11 mouse cellular contexts compared by ENCODE assay signal in genomic region chr6:72139508-72140193, GRCm38 (mm10). TPM values are rescaled to one million over a fixed set of nuclear protein-coding genes. Genes with fewer than 3 reads are reported as not detected.
DNase-seq lines count a peak whose midpoint lies in the region; ATAC-seq and TF ChIP-seq lines count a peak whose summit lies in the region.
"Had no signal": no experiment of that assay in that cellular context is flagged by ENCODE, and none has a peak within 500 bp of the region (broad histone marks: within the 10 kb centered on the region; RNA-seq: fewer than 3 reads in every experiment).

No protein-coding gene starts in this region.

- ATAC-seq in limb, embryonic 13.5 days (ENCODE audit: low FRiP score, low read depth), result peak; percentile 51; the same call in 1 of the 2 replicates
- peak; percentile 25; the same call in 1 of the 2 replicates for ATAC-seq in liver, postnatal 0 days
- ATAC-seq: intestine, embryonic 16.5 days had no signal

- H3K27ac ChIP-seq in limb, embryonic 13.5 days, result no peak overlapping the region
- no peak overlapping the region for H3K27ac ChIP-seq in limb, embryonic 10.5 days
- H3K27ac ChIP-seq in bone marrow, adult 2 months (ENCODE audit: control insufficient read depth, insufficient read depth, low read depth, low read length, poor library complexity), result peak overlapping the region; percentile 92
- peak overlapping the region; percentile 83 for H3K27ac ChIP-seq in liver, postnatal 0 days (ENCODE audit: low read depth)
- H3K27ac ChIP-seq: heart, embryonic 10.5 days had no signal

- no peak for DNase-seq in limb, embryonic 10.5 days (ENCODE audit: low spot score)
- peak; percentile 64 for DNase-seq in B cell, adult 2 months
- no peak for DNase-seq in liver, postnatal 0 days
- DNase-seq in thymus, postnatal 36 days, result no peak
- DNase-seq in adrenal gland, adult 2 months, result no peak
- DNase-seq: cerebellum, adult 11-12 months had no signal

- no peaks in the 10 kb centered on the region for H3K27me3 ChIP-seq in limb, embryonic 13.5 days
- no peaks in the 10 kb centered on the region for H3K27me3 ChIP-seq in limb, embryonic 10.5 days (ENCODE audit: low read depth, poor library complexity, severe bottlenecking)
- H3K27me3 ChIP-seq in liver, postnatal 0 days (ENCODE audit: insufficient read depth, low read length), result no peaks in the 10 kb centered on the region

- H3K4me3 ChIP-seq in limb, embryonic 13.5 days, result no peak overlapping the region
- no peak overlapping the region for H3K4me3 ChIP-seq in limb, embryonic 10.5 days
- H3K4me3 ChIP-seq in bone marrow, adult 2 months (replicated peaks; ENCODE audit: control insufficient read depth, low read depth, low read length), result no peak overlapping the region
- H3K4me3 ChIP-seq in liver, postnatal 0 days (ENCODE audit: low read depth, low read length), result no peak overlapping the region
- H3K4me3 ChIP-seq: erythroblast, embryonic 14.5 days; heart, embryonic 10.5 days had no signal

- no peak overlapping the region for H3K9ac ChIP-seq in limb, embryonic 13.5 days
- H3K9ac ChIP-seq in liver, postnatal 0 days (replicated peaks), result peak overlapping the region; percentile 11

- H3K9me3 ChIP-seq in limb, embryonic 13.5 days, result no peaks in the 10 kb centered on the region
- H3K9me3 ChIP-seq in limb, embryonic 10.5 days (replicated peaks), result no peaks in the 10 kb centered on the region
- no peaks in the 10 kb centered on the region for H3K9me3 ChIP-seq in liver, postnatal 0 days (ENCODE audit: low read length)
- H3K9me3 ChIP-seq: heart, embryonic 10.5 days had no signal

- no peak overlapping the region for H3K4me2 ChIP-seq in limb, embryonic 13.5 days (replicated peaks)
- H3K4me2 ChIP-seq in liver, postnatal 0 days (ENCODE audit: low read depth, low read length), result peak overlapping the region; percentile 38

- H3K36me3 ChIP-seq in limb, embryonic 13.5 days, result peaks cover 13% of the 10 kb centered on the region
- H3K36me3 ChIP-seq in limb, embryonic 10.5 days, result peaks cover 21% of the 10 kb centered on the region
- H3K36me3 ChIP-seq in liver, postnatal 0 days (replicated peaks; ENCODE audit: insufficient read depth, low read length), result peaks cover 79% of the 10 kb centered on the region

- WGBS in limb, embryonic 13.5 days, result 82% methylated on average over 9 of the region's 9 CpGs
- WGBS in limb, embryonic 10.5 days, result 94% methylated on average over 9 of the region's 9 CpGs
- 37% methylated on average over 9 of the region's 9 CpGs for WGBS in bone marrow, adult 2 months
- 69% methylated on average over 9 of the region's 9 CpGs for WGBS in liver, postnatal 0 days (ENCODE audit: insufficient replicate concordance)

- TF ChIP-seq CTCF in bone marrow, adult 2 months (IDR thresholded peaks at IDR 0.05; ENCODE audit: control insufficient read depth, insufficient read depth, low read length), result no peak
- TF ChIP-seq CTCF in liver, postnatal 0 days (IDR thresholded peaks at IDR 0.05; ENCODE audit: low read depth), result no peak

- peaks cover 39% of the 10 kb centered on the region for H3K4me1 ChIP-seq in limb, embryonic 13.5 days
- H3K4me1 ChIP-seq in limb, embryonic 10.5 days, result peaks cover 21% of the 10 kb centered on the region
- H3K4me1 ChIP-seq in bone marrow, adult 2 months (ENCODE audit: control insufficient read depth, insufficient read depth, low read length), result peaks cover 1% of the 10 kb centered on the region; the same call in 1 of the 2 replicates
- H3K4me1 ChIP-seq in liver, postnatal 0 days (ENCODE audit: insufficient read depth), result peaks cover 42% of the 10 kb centered on the region

- no peak; the same call in 1 of the 2 replicates for TF ChIP-seq POLR2A in bone marrow, adult 2 months (IDR thresholded peaks at IDR 0.05; ENCODE audit: borderline replicate concordance, control insufficient read depth, low read depth, low read length)

- TF ChIP-seq EP300 in liver, postnatal 0 days (IDR thresholded peaks at IDR 0.05; ENCODE audit: low read depth), result no peak

RNA-seq across cellular contexts. Expression of gene St3gal5, which starts 42.3 kb away (rescaled TPM):
- 30.6 and 31.2 TPM in 2 replicates for polyA plus RNA-seq in limb, embryonic 13.5 days (2015; fragmentation: Nextera tagmentation; extraction: Ambion mirVana)
- 26.7 and 26.8 TPM in 2 replicates for polyA plus RNA-seq in limb, embryonic 10.5 days (2016; fragmentation: Nextera tagmentation; extraction: Ambion mirVana)
- 165 and 203 TPM in 2 replicates for polyA plus RNA-seq in bone marrow, adult 2 months (2011; ENCODE audit: insufficient read depth, insufficient read length, low replicate concordance, missing spikeins)
- 175 and 212 TPM in 2 replicates for polyA plus RNA-seq in liver, postnatal 0 days (2015; fragmentation: Nextera tagmentation; extraction: Ambion mirVana)
- total RNA-seq in adrenal gland, adult 2 months (2021), result 100 to 1,000 TPM; 137 to 188 TPM
- 149 and 235 TPM in 2 replicates for polyA plus RNA-seq in adrenal gland, adult 2 months (2012; rRNA removed)

Comparison
In these comparisons a context has a peak if more than half of its experiments do, and no peak if none do; other contexts are left out.
1. H3K27ac ChIP-seq: peak in bone marrow, adult 2 months (single experiment) and liver, postnatal 0 days (single experiment); none in limb, embryonic 13.5 days (single experiment) and limb, embryonic 10.5 days (single experiment).
2. DNase-seq: peak in B cell, adult 2 months (2 of 2); none in limb, embryonic 10.5 days (single experiment), liver, postnatal 0 days (single experiment), thymus, postnatal 36 days (0 of 2) and adrenal gland, adult 2 months (single experiment).